Mouse (Mus musculus) ES-E14 (cell line): ENCODE measurements at regions not wholly inside any gene's neighbourhood (a gene's known extent, or its start where the extent isn't known, plus 50 kb on each side); places are given as distances from the start of the nearest gene placed in this dataset.
A peak's percentile ranks its signal among the peaks of the same experiment; 100 is the strongest.

Experiments used
- DNase-seq: peaks from one replicate; pipeline ENCODE4 v3.0.0-alpha.2; 2013; ENCODE audit warnings: low read depth, low spot score
- H3K27ac ChIP-seq: 2 replicates; pipeline ENCODE4 v1.5.1; 2012; ENCODE audit warnings: low read depth, mild to moderate bottlenecking, low read length, moderate library complexity, mixed read lengths; ENCODE audit not compliant: poor library complexity, insufficient read depth, severe bottlenecking
- H3K36me3 ChIP-seq: 2 replicates; pipeline ENCODE4 v1.6.1; 2012; ENCODE audit warnings: mild to moderate bottlenecking, low read length, moderate library complexity, mixed read lengths; ENCODE audit not compliant: control insufficient read depth, poor library complexity, insufficient read depth, severe bottlenecking
- H3K4me1 ChIP-seq, 2 experiments: fragments of 150-350 bp in 1 of 2; sonication (generic) in 1 of 2; 2 replicates each; pipeline ENCODE4 v1.6.1; 2012; ENCODE audit warnings: low read length in 2 of 2, mild to moderate bottlenecking in 1 of 2, mixed read lengths in 1 of 2; ENCODE audit not compliant: control insufficient read depth in 2 of 2, insufficient read depth in 2 of 2, poor library complexity in 1 of 2
- H3K4me3 ChIP-seq, 2 experiments: fragments of 150-350 bp in 1 of 2; sonication (generic) in 1 of 2; 2 replicates each; pipeline ENCODE4 v1.5.1; 2012; ENCODE audit warnings: low read length in 2 of 2, low read depth in 1 of 2, mild to moderate bottlenecking in 1 of 2, mixed read lengths in 1 of 2; ENCODE audit not compliant: insufficient read depth in 1 of 2, poor library complexity in 1 of 2, severe bottlenecking in 1 of 2
- H3K9ac ChIP-seq: 2 replicates; pipeline ENCODE4 v1.6.1; 2012; ENCODE audit warnings: low read depth, mild to moderate bottlenecking, low read length, mixed read lengths; ENCODE audit not compliant: poor library complexity, insufficient read depth, severe bottlenecking
- H3K9me3 ChIP-seq: fragments of 150-350 bp; sonication (generic); 2 replicates; pipeline ENCODE4 v1.6.1; 2012; ENCODE audit warnings: low read depth, mild to moderate bottlenecking, low read length; ENCODE audit not compliant: control insufficient read depth, insufficient read depth
- HCFC1 ChIP-seq: IDR thresholded peaks from 2 replicates; pipeline ENCODE4 v1.6.1; 2012; ENCODE audit warnings: low read length, inconsistent platforms, borderline replicate concordance; ENCODE audit not compliant: insufficient read depth
- MAFK ChIP-seq: IDR thresholded peaks from 2 replicates; pipeline ENCODE4 v1.6.1; 2014; ENCODE audit warnings: mild to moderate bottlenecking, low read depth, low read length, inconsistent platforms; ENCODE audit not compliant: insufficient read depth
- ZC3H11A ChIP-seq: IDR thresholded peaks from 2 replicates; pipeline ENCODE4 v1.6.1; 2012; ENCODE audit warnings: low read depth, mild to moderate bottlenecking, inconsistent platforms, low read length, borderline replicate concordance
- in situ Hi-C, 2 experiments: fragments of 600-800 bp; cut with MboI; formaldehyde crosslinking; loops; one replicate each; pipeline ENCODE4 v1.15.1; 2025; ENCODE audit warnings: low sequenced_read_pairs in 2 of 2, inconsistent platforms in 1 of 2; ENCODE audit not compliant: unreplicated experiment in 2 of 2

DNA sequence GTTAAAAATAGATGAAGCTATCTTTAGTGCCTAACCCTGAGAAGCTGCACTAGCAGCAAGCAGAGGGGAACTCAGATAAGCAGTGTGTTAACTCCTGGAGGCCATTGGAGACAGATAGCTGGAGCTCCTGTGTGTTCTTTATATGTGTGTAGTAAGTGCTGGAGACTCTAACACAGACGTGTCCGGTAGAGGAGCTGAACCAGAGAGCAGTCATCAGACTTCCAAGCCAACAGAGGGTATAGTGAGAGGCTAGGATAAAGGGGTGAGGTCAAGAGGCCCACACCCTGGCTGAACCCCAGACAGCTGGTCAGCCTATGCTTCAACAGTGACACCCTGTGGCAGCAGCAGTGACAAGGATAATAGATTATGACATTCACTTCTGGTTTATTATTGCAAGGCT is 65.6 kb upstream of the Fgf14 start:
- H3K4me3 ChIP-seq, result no peak overlapping the region
- DNase-seq, result no peak
- H3K9me3 ChIP-seq, result no peaks in the 10 kb centered on the region
- no peak overlapping the region for H3K27ac ChIP-seq
- no peaks in the 10 kb centered on the region for H3K4me1 ChIP-seq
- H3K9ac ChIP-seq, result no peak overlapping the region
- H3K36me3 ChIP-seq, result no peaks in the 10 kb centered on the region
- in situ Hi-C loops, result no loop called here
- no peak for TF ChIP-seq MAFK
- peak; percentile 47; the same call in 1 of the 2 replicates for TF ChIP-seq ZC3H11A
- TF ChIP-seq HCFC1, result no peak
